Mouse (Mus musculus) midbrain, embryonic 15.5 days (tissue): ENCODE results near the gene Ccdc89. TPM values are rescaled to one million over a fixed set of nuclear protein-coding genes. Genes with fewer than 3 reads are reported as not detected.

ENCODE experiments used
- ATAC-seq: fragments of 200-750 bp; cut with Nextera tagmentation; replicated peaks from 2 replicates; pipeline ENCODE4 v1.8.0; 2017; ENCODE audit warnings: moderate TSS enrichment
- H3K27ac ChIP-seq: fragments of 300-500 bp; sonication (generic); 2 replicates; pipeline ENCODE4 v1.5.1; 2015; ENCODE audit warnings: mild to moderate bottlenecking, inconsistent platforms
- H3K27me3 ChIP-seq: fragments of 300-500 bp; sonication (generic); replicated peaks from 2 replicates; pipeline ENCODE4 v1.6.1; 2015; ENCODE audit warnings: inconsistent platforms
- H3K36me3 ChIP-seq: fragments of 300-500 bp; sonication (generic); replicated peaks from 2 replicates; pipeline ENCODE4 v1.6.1; 2015; ENCODE audit warnings: inconsistent platforms
- H3K4me1 ChIP-seq: fragments of 300-500 bp; sonication (generic); 2 replicates; pipeline ENCODE4 v1.6.1; 2015; ENCODE audit warnings: inconsistent platforms
- H3K4me2 ChIP-seq: fragments of 300-500 bp; sonication (generic); 2 replicates; pipeline ENCODE4 v1.6.1; 2015; ENCODE audit warnings: inconsistent platforms, mild to moderate bottlenecking, moderate library complexity
- H3K4me3 ChIP-seq: fragments of 300-500 bp; sonication (generic); 2 replicates; pipeline ENCODE4 v1.5.1; 2015; ENCODE audit warnings: mild to moderate bottlenecking, inconsistent platforms
- H3K9ac ChIP-seq: fragments of 300-500 bp; sonication (generic); 2 replicates; pipeline ENCODE4 v1.6.1; 2015; ENCODE audit warnings: mild to moderate bottlenecking, inconsistent platforms
- H3K9me3 ChIP-seq: fragments of 300-500 bp; sonication (generic); 2 replicates; pipeline ENCODE4 v1.6.1; 2016; ENCODE audit warnings: inconsistent platforms
- WGBS: fragments of 180-500 bp; shearing (Covaris S2); methylation state at CpG from one replicate; pipeline ENCODE4 v1.1.7; 2015; ENCODE audit warnings: mixed read lengths; 5-methylcytosine and 5-hydroxymethylcytosine counted together
- polyA plus RNA-seq: library from polyadenylated mRNA; unstranded; fragments of >200 nt; fragmentation: Nextera tagmentation; extraction: Ambion mirVana; gene quantifications from 2 replicates; pipeline ENCODE4 v1.2.1, GENCODE M21; 2015

The Ccdc89 gene
- polyA plus RNA-seq, 1 experiment from 2014 or later = 1.9 TPM

DNA sequence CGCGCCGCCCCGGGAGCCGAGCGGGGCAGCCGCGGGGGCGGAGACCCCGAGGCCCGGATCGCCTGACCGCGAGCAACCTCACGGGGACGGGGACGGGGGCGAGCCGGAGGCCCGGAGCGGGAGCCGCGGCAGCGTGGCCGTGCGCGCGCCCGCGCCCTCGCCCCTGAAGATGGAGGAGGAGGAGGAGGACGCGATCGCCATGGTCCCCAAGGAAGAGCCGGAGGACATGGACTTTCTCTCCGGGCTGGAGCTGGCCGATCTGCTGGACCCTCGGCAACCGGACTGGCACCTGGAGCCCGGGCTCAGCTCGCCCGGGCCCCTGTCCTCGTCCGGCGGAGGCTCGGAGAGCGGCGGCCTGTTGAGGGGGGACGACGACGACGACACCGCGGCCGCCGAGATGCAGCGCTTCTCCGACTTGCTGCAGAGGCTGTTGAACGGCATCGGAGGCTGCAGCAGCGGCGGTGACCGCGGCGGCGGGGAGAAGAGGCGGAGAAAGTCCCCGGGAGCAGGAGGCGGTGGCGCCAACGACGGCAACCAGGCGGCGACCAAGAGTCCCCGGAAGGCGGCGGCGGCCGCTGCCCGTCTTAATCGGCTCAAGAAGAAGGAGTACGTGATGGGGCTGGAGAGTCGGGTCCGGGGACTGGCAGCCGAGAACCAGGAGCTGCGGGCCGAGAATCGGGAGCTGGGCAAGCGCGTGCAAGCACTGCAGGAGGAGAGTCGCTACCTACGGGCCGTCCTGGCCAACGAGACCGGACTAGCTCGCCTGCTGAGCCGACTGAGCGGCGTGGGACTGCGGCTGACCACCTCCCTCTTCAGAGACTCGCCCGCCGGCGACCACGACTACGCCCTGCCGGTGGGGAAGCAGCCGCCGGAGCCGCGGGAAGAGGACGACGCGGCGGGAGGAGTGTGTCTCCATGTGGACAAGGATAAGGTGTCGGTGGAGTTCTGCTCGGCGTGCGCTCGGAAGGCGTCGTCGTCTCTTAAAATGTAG lies 17.0 kb downstream of the Ccdc89 start:
- H3K4me1 ChIP-seq = peaks cover 11% of the 10 kb centered on the region
- peak overlapping the region; percentile 68 for H3K4me2 ChIP-seq
- H3K4me3 ChIP-seq = peak overlapping the region; percentile 89
- H3K9me3 ChIP-seq = no peaks in the 10 kb centered on the region
- peak overlapping the region; percentile 92 for H3K9ac ChIP-seq
- no peaks in the 10 kb centered on the region for H3K36me3 ChIP-seq
- under 1% methylated on average over 110 of the region's 123 CpGs for WGBS
- H3K27ac ChIP-seq = peak overlapping the region; percentile 96
- no peaks in the 10 kb centered on the region for H3K27me3 ChIP-seq
- peak; percentile 78; the same call in 1 of the 2 replicates for ATAC-seq

DNA sequence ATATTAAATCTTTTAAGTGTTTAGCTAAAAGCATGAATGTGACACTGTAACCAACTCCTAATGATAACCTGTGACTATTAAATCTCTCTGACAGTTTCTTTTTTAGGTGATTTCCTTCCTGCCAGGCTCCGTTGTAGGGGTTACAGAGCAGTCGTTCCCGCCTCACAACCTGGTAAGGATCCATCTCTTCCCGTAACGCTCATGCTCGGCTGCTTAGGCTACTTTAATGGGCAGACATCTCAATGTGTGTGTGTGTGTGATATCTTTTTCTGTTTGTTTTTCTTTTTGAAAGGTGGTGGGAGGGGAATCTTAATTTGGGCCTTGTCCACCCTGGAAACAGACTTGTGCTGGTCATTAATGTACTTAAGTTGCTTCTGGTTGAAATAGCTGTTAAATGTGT lies 17.8 kb downstream of the Ccdc89 start:
- Histone ChIP-seq H3K36me3 (0 out of 2 replicates have a peak, but pooled peaks cover 2% of the 10 kb centered on the region), H3K27me3 (no peaks in the 10 kb centered on the region), H3K4me3 (peak overlapping the region; percentile 89), H3K9ac (peak overlapping the region; percentile 92), H3K9me3 (no peaks in the 10 kb centered on the region), H3K4me2 (peak overlapping the region; percentile 68), H3K4me1 (peaks cover 13% of the 10 kb centered on the region), H3K27ac (peak overlapping the region; percentile 96; the same call in 1 of the 2 replicates)
- 0% methylated on average over 6 of the region's 6 CpGs for WGBS
- ATAC-seq = no peak

DNA sequence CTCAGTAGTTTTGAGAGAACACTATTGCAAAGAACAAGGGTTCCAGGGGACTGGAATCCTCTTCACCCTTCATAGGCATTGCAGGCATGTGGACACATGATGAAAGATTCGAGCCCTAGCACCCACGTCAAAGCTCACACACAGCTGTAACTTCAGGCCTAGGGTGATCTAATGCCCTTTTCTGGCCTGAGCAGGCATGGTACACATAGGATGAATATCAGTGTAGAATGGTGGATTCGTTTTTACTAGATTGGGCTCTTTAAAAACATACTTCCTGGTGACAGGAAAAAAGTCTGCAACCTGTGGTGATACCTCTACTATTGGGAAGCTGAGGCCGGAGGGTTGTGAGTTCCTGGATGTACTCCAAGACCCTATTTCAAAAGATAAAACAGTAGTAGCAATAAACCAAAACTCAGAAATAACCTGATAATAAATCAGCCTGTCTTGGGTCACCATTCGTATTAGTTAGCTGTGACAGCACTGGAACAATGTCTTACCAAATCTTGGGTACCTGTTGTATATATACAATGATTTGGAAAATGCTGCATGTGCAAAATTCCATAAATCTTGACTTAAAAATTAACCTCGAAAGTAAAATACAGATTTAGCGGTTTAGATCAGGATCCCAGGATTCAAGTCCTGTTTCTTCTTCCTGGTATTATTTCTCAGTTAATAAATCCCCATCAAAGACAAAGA lies 29.9 kb downstream of the Ccdc89 start:
- 41% methylated on average over 7 of the region's 7 CpGs for WGBS
- Histone ChIP-seq H3K27me3 (no peaks in the 10 kb centered on the region), H3K4me1 (peaks cover 17% of the 10 kb centered on the region), H3K9ac (peak overlapping the region; percentile 71), H3K9me3 (no peaks in the 10 kb centered on the region), H3K27ac (peak overlapping the region; percentile 91), H3K4me3 (peak overlapping the region; percentile 60), H3K4me2 (peak overlapping the region; percentile 62), H3K36me3 (peaks cover 12% of the 10 kb centered on the region; the same call in 1 of the 2 replicates)
- no peak for ATAC-seq

DNA sequence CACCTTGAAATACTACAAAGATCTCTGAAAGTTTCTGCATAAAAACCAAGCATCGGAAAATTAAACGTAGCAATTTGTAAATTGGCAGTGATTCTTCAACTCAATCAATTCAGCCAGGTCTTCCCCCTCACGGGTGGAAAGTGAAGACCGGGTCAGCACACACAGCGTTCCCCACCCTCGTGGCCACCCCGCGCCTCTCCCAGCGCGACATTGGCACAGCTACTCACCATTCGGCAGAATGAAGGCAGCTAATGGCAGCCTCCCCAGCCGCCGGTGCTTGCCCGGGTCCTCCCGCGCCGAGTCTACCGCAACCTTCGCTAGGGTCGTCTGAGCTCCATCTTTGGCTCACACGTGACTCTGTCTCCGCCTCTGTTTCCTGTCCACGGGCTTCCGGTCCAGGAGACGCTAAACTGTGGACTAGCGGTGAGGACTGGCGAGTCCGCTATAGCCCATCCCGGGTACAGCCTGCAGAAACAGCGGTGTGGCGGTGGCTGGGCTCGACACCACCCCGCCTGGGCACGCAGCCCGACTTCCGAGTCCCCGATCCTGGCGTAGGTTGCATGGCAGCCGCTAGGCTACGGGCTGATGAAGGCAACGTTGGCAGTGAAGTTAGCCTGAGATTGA lies 30.6 kb downstream of the Ccdc89 start, which contains the start of gene Tmem126a:
Tmem126a (minus strand) TSS at position 385 of the 624 bp plus-strand sequence.
- Histone ChIP-seq H3K4me2 (peak within 1 kb of the TSS; percentile 62), H3K4me3 (peak within 1 kb of the TSS; percentile 60), H3K27me3 (no peaks in the 10 kb centered on the region), H3K9ac (peak within 1 kb of the TSS; percentile 71), H3K36me3 (peaks cover 10% of the 10 kb centered on the region; the same call in 1 of the 2 replicates), H3K27ac (peak within 1 kb of the TSS; percentile 91), H3K9me3 (no peaks in the 10 kb centered on the region), H3K4me1 (peaks cover 17% of the 10 kb centered on the region)
- peak; percentile 99 for ATAC-seq
- 0% methylated on average over 41 of the region's 41 CpGs for WGBS

DNA sequence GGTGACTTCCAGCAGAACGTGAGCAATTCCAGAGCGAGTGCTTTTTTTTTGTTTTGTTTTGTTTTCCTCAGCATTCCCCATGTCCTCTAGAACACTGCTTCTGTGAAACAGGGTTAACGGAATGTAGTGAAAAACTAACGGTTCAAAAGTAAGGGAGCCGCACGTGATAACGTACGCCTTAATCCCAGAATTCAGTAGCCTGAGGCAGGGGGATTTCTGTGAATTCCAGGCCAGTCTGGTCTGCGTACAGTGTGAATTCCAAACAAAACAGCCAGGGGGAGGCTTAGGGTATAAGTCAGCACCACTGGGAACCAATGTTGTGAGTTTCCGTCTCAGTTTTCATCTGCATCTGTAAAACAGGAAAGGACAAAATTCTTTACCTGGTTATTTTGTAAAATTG lies 31.1 kb downstream of the Ccdc89 start:
- peak overlapping the region; percentile 62 for H3K4me2 ChIP-seq
- H3K4me3 ChIP-seq = peak overlapping the region; percentile 60
- peak overlapping the region; percentile 71 for H3K9ac ChIP-seq
- peaks cover 10% of the 10 kb centered on the region; the same call in 1 of the 2 replicates for H3K36me3 ChIP-seq
- H3K27ac ChIP-seq = peak overlapping the region; percentile 91
- H3K4me1 ChIP-seq = peaks cover 17% of the 10 kb centered on the region
- H3K9me3 ChIP-seq = no peaks in the 10 kb centered on the region
- WGBS = 9% methylated on average over 10 of the region's 10 CpGs
- peak; percentile 82 for ATAC-seq
- no peaks in the 10 kb centered on the region for H3K27me3 ChIP-seq

DNA sequence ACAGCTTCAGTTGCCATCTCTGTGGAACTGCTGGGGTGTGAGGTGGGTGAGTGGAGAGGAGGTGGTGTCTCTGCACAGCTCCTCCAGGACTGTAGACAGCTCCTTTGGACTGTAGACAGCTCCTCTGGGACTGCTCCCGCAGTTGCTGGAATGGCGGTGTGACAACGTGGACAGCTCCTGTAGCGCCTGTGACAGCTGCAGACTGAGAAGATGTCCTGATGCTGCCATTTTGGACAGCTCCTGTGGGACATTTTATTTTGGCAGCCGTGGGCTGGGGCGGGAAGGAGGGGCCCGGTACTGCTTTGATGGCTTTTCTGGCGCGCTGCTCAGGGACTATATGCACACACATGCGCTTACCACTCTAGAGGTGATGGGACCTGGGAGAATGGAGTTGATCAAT lies 34.0 kb downstream of the Ccdc89 start:
- H3K9me3 ChIP-seq = no peaks in the 10 kb centered on the region
- no peaks in the 10 kb centered on the region for H3K27me3 ChIP-seq
- no peak overlapping the region for H3K27ac ChIP-seq
- H3K4me2 ChIP-seq = no peak overlapping the region
- H3K9ac ChIP-seq = no peak overlapping the region
- 59% methylated on average over 10 of the region's 10 CpGs for WGBS
- ATAC-seq = no peak
- H3K4me3 ChIP-seq = no peak overlapping the region
- H3K36me3 ChIP-seq = no peaks in the 10 kb centered on the region
- H3K4me1 ChIP-seq = peaks cover 17% of the 10 kb centered on the region

DNA sequence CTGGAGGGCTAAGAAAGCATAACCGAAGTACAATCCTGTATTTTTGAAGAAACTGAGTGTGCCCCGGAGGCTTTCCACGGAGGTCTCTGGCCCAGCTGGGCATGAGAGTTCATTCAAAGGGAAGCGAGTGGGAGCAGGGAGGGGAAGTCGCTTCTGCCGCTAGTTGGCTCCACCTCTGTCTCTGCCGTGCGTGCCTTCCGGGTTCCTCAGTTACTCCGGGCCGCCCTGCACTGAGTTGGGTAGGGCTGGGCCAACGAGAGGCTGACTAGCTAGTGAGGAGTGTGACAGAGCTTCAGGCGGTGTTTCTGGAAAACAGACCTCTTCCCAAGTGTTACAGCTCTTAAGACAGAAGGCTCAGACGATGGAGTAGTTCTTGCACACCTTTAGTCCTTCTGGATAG lies 34.6 kb downstream of the Ccdc89 start:
- Histone ChIP-seq H3K27ac (no peak overlapping the region), H3K27me3 (no peaks in the 10 kb centered on the region), H3K36me3 (no peaks in the 10 kb centered on the region), H3K4me2 (no peak overlapping the region), H3K9ac (no peak overlapping the region), H3K4me1 (peaks cover 13% of the 10 kb centered on the region), H3K4me3 (no peak overlapping the region), H3K9me3 (no peaks in the 10 kb centered on the region)
- ATAC-seq = no peak
- WGBS = 25% methylated on average over 14 of the region's 14 CpGs

DNA sequence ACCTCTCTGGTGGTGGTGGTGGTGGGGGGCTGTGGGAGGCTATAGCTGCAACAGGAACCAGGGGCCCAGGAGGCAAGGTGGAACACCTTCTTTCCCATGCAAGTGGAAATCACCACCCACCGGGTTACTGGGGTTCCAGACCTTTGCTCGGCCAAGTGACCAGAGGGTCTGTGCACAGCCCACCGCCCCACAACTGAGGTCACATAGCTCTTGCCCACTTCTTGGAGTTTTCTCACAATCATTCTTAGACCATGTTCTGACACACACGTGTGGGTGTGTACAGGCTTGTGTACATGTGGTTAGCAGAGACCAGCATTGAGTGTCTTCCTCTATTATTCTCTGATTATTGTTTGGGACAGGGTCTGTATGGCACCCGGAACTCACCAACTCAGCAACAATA lies 35.1 kb downstream of the Ccdc89 start:
- Histone ChIP-seq H3K4me2 (no peak overlapping the region), H3K36me3 (no peaks in the 10 kb centered on the region), H3K4me3 (no peak overlapping the region), H3K9me3 (no peaks in the 10 kb centered on the region), H3K9ac (no peak overlapping the region), H3K4me1 (peaks cover 8% of the 10 kb centered on the region), H3K27ac (no peak overlapping the region), H3K27me3 (no peaks in the 10 kb centered on the region)
- no peak for ATAC-seq
- WGBS = 94% methylated on average over 5 of the region's 5 CpGs

DNA sequence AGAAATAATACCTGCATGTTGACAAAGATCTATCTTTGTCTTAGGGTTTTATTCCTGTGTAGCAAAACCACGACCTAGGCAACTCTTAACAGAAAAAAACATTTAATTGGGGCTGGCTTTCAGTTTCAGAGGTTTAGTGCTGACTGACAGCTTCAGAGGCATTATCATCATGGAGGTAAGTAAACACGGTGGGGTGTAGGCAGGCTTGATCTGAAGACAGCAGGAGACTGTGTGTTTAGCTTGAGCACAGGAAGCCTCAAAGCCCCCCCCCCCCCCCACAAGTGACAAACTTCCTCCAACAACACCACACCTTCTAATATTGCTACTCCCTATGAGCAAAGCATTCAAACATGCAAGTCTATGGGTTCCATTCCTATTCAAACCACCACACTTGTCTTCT lies 47.1 kb downstream of the Ccdc89 start:
- H3K36me3 ChIP-seq = peaks cover 6% of the 10 kb centered on the region; the same call in 1 of the 2 replicates
- no peak overlapping the region for H3K4me3 ChIP-seq
- no peak overlapping the region for H3K27ac ChIP-seq
- H3K9me3 ChIP-seq = no peaks in the 10 kb centered on the region
- H3K4me1 ChIP-seq = peaks cover 14% of the 10 kb centered on the region
- H3K4me2 ChIP-seq = no peak overlapping the region
- 70% methylated on average over 2 of the region's 2 CpGs for whole genome bisulfite sequencing
- no peak for ATAC-seq
- H3K27me3 ChIP-seq = no peaks in the 10 kb centered on the region
- no peak overlapping the region for H3K9ac ChIP-seq

DNA sequence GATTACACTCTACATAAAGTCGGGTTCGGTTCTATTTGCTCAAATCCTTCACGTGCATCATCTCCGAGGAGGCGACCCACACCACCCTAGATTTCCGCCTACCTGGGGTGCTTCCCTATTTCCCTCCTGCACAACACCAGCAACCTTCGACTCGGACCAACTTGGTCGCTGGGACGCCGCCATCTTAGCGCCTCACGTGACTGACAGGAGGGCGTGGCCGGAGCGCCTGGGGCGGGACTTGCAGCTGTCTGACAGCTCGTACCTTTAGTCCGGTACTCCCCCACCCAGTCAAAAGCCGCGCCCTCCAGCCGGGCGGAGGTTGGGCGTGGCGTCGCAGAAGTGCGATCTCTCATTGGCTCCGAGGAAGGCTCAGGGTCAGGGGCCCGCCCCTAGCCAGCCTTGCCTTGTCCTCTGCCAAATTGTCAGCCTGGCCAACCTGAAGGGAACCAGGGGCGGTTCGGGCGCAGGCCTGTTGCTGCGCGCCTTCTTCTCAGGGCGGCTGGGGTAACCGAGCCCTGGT lies 49.5 kb downstream of the Ccdc89 start, which contains the start of gene Tmem126b:
Tmem126b (minus strand) TSS at position 209 of the 520 bp plus-strand sequence.
- peaks cover 14% of the 10 kb centered on the region for H3K4me1 ChIP-seq
- H3K27me3 ChIP-seq = no peaks in the 10 kb centered on the region
- peak within 1 kb of the TSS; percentile 75 for H3K4me2 ChIP-seq
- peak within 1 kb of the TSS; percentile 72 for H3K9ac ChIP-seq
- WGBS = 0% methylated on average over 36 of the region's 36 CpGs
- peak within 1 kb of the TSS; percentile 88 for H3K27ac ChIP-seq
- no peaks in the 10 kb centered on the region for H3K36me3 ChIP-seq
- H3K4me3 ChIP-seq = peak within 1 kb of the TSS; percentile 71
- no peaks in the 10 kb centered on the region for H3K9me3 ChIP-seq
- peak; percentile 100 for ATAC-seq

DNA sequence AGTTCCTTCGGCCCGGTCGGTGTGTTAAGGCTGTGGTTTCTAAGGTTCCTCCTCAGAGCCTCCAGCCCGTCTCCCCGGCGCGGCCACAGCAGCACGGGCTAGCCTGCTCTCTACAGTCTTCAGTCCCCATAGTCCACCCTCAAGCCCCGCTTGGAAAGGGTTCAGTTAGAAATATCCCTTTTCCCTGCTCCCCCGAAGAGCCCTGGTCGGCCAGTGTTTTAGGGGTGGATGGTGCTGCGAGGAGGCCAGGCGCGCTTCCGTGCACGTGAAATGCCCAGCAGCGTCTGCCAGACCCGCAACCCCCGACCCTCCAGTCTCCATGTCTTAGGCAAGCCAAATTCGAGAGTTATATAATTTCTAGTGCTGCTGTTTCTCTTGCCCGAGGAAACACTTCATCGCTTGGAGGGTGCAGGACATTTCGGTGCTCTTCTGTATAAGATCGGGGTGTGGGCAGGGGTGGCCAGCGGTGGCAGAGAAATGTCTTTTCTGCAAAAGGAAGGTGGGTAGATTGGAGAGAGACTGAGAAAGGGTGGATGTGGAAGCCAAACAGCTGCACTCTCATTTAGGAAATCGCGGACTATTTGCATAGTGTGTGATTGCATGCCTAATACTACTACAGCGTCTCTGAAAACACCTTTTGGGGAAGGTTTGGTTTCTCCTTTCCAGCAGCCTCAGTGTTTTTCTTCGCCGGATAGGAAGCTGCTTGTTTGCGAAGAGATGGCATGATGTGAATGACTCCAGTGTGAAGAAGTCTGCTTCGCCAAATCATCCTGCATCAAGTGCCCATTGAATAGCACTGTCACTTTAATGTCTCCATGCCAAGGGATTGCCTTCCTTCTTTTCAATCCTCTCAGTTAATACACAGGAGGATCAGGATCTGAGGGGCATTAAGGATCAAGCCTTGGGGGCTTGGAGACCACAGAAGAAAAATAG lies 50.2 kb downstream of the Ccdc89 start, which contains the start of gene Dlg2:
Dlg2 (plus strand) TSS at position 360 of the 933 bp plus-strand sequence.
- peak within 1 kb of the TSS; percentile 71 for H3K4me3 ChIP-seq
- no peaks in the 10 kb centered on the region for H3K27me3 ChIP-seq
- H3K4me2 ChIP-seq = peak within 1 kb of the TSS; percentile 75
- no peaks in the 10 kb centered on the region for H3K9me3 ChIP-seq
- H3K4me1 ChIP-seq = peaks cover 14% of the 10 kb centered on the region
- H3K36me3 ChIP-seq = no peaks in the 10 kb centered on the region
- H3K27ac ChIP-seq = peak within 1 kb of the TSS; percentile 88
- peak within 1 kb of the TSS; percentile 72 for H3K9ac ChIP-seq
- under 1% methylated on average over 32 of the region's 32 CpGs for WGBS
- peak; percentile 89; the same call in 1 of the 2 replicates for ATAC-seq
